Mouse (Mus musculus) embryonic facial prominence, embryonic 14.5 days (tissue): ENCODE data around the gene Rasal2. TPM values are rescaled to one million over a fixed set of nuclear protein-coding genes. Genes with fewer than 3 reads are reported as not detected.
A peak's percentile ranks its signal among the peaks of the same experiment; 100 is the strongest.

ENCODE experiments used
- ATAC-seq: fragments of 200-750 bp; cut with Nextera tagmentation; 2 replicates; pipeline ENCODE4 v1.8.0; 2017; ENCODE audit warnings: low read depth, moderate number of reproducible peaks, moderate TSS enrichment
- DNase-seq: peaks from one replicate; pipeline ENCODE4 v3.0.0-alpha.2; 2015; ENCODE audit warnings: low spot score
- H3K27ac ChIP-seq: fragments of 300-500 bp; sonication (generic); replicated peaks from 2 replicates; pipeline ENCODE4 v1.5.1; 2014; ENCODE audit warnings: low read depth, mild to moderate bottlenecking, low read length, moderate library complexity
- H3K27me3 ChIP-seq: fragments of 300-500 bp; sonication (generic); replicated peaks from 2 replicates; pipeline ENCODE4 v1.6.1; 2014; ENCODE audit warnings: low read length; ENCODE audit not compliant: control insufficient read depth, insufficient read depth
- H3K36me3 ChIP-seq: fragments of 300-500 bp; sonication (generic); 2 replicates; pipeline ENCODE4 v1.6.1; 2014; ENCODE audit warnings: low read length, mixed read lengths; ENCODE audit not compliant: control insufficient read depth, insufficient read depth
- H3K4me1 ChIP-seq: fragments of 300-500 bp; sonication (generic); 2 replicates; pipeline ENCODE4 v1.6.1; 2014; ENCODE audit warnings: antibody characterized with exemption, low read length; ENCODE audit not compliant: control insufficient read depth, insufficient read depth
- H3K4me2 ChIP-seq: fragments of 300-500 bp; sonication (generic); 2 replicates; pipeline ENCODE4 v1.6.1; 2014; ENCODE audit warnings: low read depth, mild to moderate bottlenecking, low read length, moderate library complexity, mixed read lengths
- H3K4me3 ChIP-seq: fragments of 300-500 bp; sonication (generic); 2 replicates; pipeline ENCODE4 v1.5.1; 2014; ENCODE audit warnings: low read depth, mild to moderate bottlenecking, low read length
- H3K9ac ChIP-seq: fragments of 300-500 bp; sonication (generic); 2 replicates; pipeline ENCODE4 v1.6.1; 2014; ENCODE audit warnings: low read depth, mild to moderate bottlenecking, low read length, moderate library complexity, mixed read lengths
- H3K9me3 ChIP-seq: fragments of 300-500 bp; sonication (generic); 2 replicates; pipeline ENCODE4 v1.6.1; 2016; ENCODE audit warnings: low read length; ENCODE audit not compliant: control insufficient read depth
- WGBS: fragments of 180-500 bp; shearing (Covaris S2); extraction: QIAGEN DNeasy Blood & Tissue Kit; methylation state at CpG from one replicate; pipeline ENCODE4 v1.1.7; 2014; 5-methylcytosine and 5-hydroxymethylcytosine counted together
- polyA plus RNA-seq: library from polyadenylated mRNA; unstranded; fragments of >200 nt; fragmentation: Nextera tagmentation; extraction: Ambion mirVana; gene quantifications from 2 replicates; pipeline ENCODE4 v1.2.1, GENCODE M21; 2014

Rasal2 gene
- polyA plus RNA-seq, 1 experiment from 2014 or later, result 12.9 TPM

DNA sequence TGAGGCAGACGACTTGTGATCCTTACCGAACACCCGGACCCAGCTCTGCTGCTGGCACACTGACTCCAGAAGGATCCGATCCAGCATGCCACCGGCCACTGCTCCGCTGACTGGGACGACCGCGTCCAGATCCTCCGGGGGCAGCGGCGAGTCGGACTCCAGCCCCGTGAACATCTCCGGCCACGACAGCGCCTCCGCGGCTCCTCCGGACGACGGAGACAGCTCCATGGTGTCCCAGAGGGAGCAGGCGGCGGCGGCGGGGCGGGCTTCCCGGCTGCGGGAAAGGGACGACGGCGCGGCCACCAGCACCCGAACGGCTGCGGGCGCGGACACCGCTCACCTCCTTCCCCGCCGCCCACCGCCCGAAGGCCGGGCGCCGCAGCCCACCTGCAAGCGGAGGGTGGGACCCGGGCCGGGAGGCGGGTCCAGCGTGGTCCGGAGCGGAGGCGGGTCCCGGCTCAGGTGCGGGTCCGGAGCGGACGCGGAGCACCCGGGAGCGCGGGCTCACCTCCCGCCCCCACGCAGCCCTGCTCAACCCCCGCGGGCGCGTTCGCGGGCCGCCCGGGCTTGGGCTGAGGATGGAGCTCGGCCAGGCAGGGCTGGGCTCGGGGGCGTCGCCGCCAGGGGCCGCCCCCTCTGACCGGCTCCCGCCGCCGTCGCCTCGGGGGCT is 549 bp downstream of the Rasal2 start:
- peaks cover 8% of the 10 kb centered on the region for H3K4me1 ChIP-seq

DNA sequence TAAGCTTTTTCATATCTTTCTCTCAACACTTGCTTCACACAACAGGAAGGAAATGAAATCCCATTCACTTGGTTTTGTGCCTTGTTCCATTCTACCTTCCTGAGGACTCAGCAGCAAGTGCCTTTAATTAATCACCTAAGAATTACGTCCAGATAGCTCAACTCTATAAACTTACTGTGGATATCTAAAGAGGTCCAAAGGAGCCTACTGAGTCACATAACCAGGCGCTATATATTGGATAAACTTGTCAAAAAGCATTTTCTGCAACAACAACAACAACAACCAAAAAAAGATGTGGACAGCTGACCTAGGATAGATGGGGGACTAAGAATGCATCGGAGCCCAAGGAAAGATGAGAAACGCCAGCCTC is 1.1 kb downstream of the Rasal2 start:
- DNase-seq, result no peak
- H3K4me1 ChIP-seq, result peaks cover 8% of the 10 kb centered on the region
- peak overlapping the region; percentile 85 for H3K9ac ChIP-seq
- no peaks in the 10 kb centered on the region for H3K36me3 ChIP-seq
- no peaks in the 10 kb centered on the region for H3K27me3 ChIP-seq
- peak overlapping the region; percentile 84 for H3K4me2 ChIP-seq
- peak overlapping the region; percentile 87 for H3K4me3 ChIP-seq
- H3K9me3 ChIP-seq, result no peaks in the 10 kb centered on the region
- no peak overlapping the region for H3K27ac ChIP-seq
- 1% methylated on average over 4 of the region's 4 CpGs for WGBS
- no peak for ATAC-seq

More for the DNA sequence above, 549 bp downstream of the Rasal2 start:
- Histone ChIP-seq H3K9me3 (no peaks in the 10 kb centered on the region), H3K9ac (peak overlapping the region; percentile 85), H3K4me3 (peak overlapping the region; percentile 87), H3K4me2 (peak overlapping the region; percentile 84), H3K36me3 (no peaks in the 10 kb centered on the region), H3K27me3 (no peaks in the 10 kb centered on the region), H3K27ac (peak overlapping the region; percentile 91)
- ATAC-seq, result peak; percentile 90
- DNase-seq, result peak; percentile 31
- WGBS, result under 1% methylated on average over 22 of the region's 85 CpGs

DNA sequence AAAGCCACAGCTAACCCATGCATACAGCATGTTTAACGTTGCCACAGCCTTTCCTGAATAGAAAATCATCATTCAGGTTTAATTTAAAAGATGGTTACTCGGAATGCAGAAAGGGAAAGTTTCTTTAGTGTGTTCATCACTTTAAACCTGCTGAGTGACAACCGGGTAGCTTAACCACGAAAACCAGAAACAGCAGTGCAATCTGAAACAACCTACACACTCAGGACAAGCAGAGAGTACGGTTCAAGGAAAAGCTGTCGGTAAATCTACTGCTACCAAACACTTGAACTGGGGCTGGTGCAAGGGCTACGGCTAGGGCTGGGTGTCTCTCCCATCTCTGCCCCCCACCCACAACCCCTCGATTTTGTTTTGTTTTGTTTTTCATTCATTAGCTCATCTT is 1.5 kb downstream of the Rasal2 start:
- no peaks in the 10 kb centered on the region for H3K9me3 ChIP-seq
- H3K27ac ChIP-seq, result no peak overlapping the region
- ATAC-seq (no peak), DNase-seq (no peak)
- H3K36me3 ChIP-seq, result no peaks in the 10 kb centered on the region
- peak overlapping the region; percentile 85 for H3K9ac ChIP-seq
- 10% methylated on average over 8 of the region's 8 CpGs for WGBS
- H3K4me2 ChIP-seq, result peak overlapping the region; percentile 84
- H3K27me3 ChIP-seq, result no peaks in the 10 kb centered on the region
- peaks cover 8% of the 10 kb centered on the region for H3K4me1 ChIP-seq
- H3K4me3 ChIP-seq, result peak overlapping the region; percentile 87

DNA sequence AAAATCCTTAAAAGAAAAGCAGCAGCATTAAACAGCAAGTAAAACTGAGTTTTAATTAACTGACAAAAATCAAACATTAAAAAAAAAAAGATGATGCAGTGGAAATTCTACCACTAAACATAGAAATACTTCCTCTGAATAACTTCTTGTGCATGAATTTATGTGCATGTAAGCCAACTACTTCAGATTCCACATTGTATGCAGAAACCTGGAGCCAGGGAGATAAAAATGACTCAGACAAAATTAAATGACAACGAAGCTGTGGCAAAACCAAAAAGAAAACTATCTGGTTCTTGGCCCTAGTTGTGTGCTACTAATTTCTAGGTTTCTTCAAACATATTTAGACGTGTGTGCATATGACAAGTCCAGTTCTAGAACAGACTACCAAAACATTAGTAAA is 2.7 kb downstream of the Rasal2 start:
- Histone ChIP-seq H3K36me3 (no peaks in the 10 kb centered on the region), H3K9ac (no peak overlapping the region), H3K9me3 (no peaks in the 10 kb centered on the region), H3K27ac (no peak overlapping the region), H3K4me2 (no peak overlapping the region), H3K4me1 (peaks cover 8% of the 10 kb centered on the region), H3K4me3 (no peak overlapping the region), H3K27me3 (no peaks in the 10 kb centered on the region)
- ATAC-seq (no peak), DNase-seq (no peak)
- 81% methylated on average over 2 of the region's 2 CpGs for WGBS

DNA sequence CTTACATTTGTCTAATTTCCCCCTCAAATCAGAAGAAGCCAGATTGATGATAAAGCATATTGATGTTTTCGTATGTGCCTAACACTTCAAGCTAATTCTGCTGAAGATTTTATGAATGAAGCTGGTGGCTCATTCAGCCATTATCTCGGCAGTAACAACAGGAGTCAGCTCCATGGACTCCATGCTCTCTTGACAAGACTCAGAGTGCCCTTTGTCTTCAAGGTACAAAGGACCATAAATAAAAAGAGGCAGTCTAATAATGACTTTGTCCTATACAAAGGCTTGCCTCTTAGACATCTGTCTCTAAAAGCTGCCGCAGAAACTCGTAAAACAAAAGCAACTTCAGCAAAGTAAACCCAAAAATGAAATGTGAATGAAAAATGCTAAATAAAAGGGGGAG is 24.4 kb downstream of the Rasal2 start:
- Histone ChIP-seq H3K4me1 (no peaks in the 10 kb centered on the region), H3K4me3 (no peak overlapping the region), H3K9me3 (no peaks in the 10 kb centered on the region), H3K9ac (no peak overlapping the region), H3K27ac (no peak overlapping the region), H3K27me3 (no peaks in the 10 kb centered on the region), H3K4me2 (no peak overlapping the region), H3K36me3 (no peaks in the 10 kb centered on the region)
- no peak for DNase-seq
- 71% methylated on average over 4 of the region's 4 CpGs for WGBS
- ATAC-seq, result no peak

DNA sequence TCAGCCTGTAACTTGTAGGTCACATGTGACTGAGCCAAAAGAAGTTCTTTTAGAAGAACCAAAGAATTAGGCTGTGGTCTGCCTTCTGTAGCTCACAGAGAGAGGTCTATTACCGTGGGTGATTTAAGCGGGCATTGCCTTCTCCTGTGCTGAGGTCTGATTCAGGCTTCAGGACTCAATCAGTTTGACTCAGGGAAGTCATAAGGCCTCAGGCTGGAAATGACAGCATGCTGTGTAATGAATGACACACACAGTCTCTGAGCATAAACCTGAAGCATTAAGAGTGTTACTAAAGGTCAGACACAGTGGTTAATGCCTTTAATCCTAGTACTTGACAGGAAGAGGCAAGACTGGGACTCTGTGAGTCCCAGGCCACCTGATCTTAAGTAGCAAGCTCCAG is 31.7 kb downstream of the Rasal2 start:
- WGBS, result 38% methylated on average over 2 of the region's 2 CpGs
- ATAC-seq, result no peak

DNA sequence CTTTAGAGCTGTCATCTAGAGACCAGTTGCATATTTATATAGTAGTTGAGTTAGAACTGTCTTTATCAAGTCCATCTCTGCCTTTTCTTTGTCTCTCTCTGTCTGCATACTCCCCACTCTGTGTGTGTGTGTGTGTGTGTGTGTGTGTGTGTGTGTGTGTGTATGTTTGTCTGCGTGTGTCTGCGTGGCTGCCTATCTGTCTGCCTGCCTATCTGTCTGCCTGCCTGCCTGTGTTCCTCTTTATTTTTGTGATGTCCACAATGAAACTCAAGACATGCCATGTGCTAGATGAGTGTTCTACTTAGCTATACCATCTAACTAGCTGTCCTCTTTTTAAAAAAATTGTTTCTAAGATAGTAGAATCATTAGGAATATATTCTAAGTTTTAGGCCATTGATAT is 42.0 kb downstream of the Rasal2 start:
- H3K27me3 ChIP-seq, result no peaks in the 10 kb centered on the region
- H3K4me1 ChIP-seq, result no peaks in the 10 kb centered on the region
- H3K36me3 ChIP-seq, result no peaks in the 10 kb centered on the region
- H3K9ac ChIP-seq, result no peak overlapping the region
- no peak overlapping the region for H3K4me3 ChIP-seq
- ATAC-seq, result no peak
- WGBS, result 85% methylated on average over 2 of the region's 2 CpGs
- H3K4me2 ChIP-seq, result no peak overlapping the region
- H3K9me3 ChIP-seq, result no peaks in the 10 kb centered on the region
- DNase-seq, result no peak
- no peak overlapping the region for H3K27ac ChIP-seq

More for the DNA sequence above, 31.7 kb downstream of the Rasal2 start:
- no peak overlapping the region for H3K4me3 ChIP-seq
- no peak overlapping the region for H3K27ac ChIP-seq
- no peaks in the 10 kb centered on the region for H3K36me3 ChIP-seq
- no peak for DNase-seq
- no peaks in the 10 kb centered on the region for H3K27me3 ChIP-seq
- no peak overlapping the region for H3K4me2 ChIP-seq
- no peaks in the 10 kb centered on the region for H3K4me1 ChIP-seq
- H3K9ac ChIP-seq, result no peak overlapping the region
- no peaks in the 10 kb centered on the region for H3K9me3 ChIP-seq

DNA sequence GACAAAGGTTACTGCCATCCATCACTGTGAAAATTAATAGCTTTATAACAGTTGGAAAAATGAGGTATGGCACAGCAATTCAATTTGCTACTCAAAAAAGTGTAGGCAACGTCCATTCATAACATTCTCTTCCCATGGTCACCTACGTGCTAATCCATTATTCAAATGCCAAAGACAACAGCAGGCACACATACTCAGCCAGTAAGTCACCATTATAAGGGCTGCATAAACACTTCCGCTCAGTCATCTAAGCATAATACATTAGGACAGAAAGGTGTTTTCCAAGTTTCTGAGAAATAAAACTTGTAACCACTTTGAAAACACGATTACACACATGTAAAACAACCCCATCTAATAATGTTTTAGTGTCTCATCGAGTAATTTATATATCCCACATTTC is 44.1 kb downstream of the Rasal2 start:
- no peak for ATAC-seq

DNA sequence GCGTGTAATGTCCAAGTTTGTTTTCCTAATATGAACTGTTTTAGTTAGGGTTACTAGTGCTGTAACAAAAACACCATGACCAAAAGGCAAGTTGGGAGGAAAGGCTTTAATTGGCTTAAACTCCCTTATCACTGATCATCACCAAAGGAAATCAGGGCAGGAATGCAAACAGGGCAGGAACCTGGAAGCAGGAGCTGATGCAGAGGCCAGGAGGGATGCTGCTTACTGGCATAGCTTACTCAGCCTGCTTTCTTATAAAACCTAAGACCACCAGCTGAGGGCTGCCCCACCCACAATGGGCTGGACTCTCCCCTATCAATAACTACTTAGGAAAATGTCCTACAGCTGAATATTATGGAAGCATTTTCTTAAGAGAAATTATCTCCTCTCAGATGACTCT is 65.7 kb downstream of the Rasal2 start:
- no peak for ATAC-seq
- H3K4me2 ChIP-seq, result no peak overlapping the region
- no peaks in the 10 kb centered on the region for H3K9me3 ChIP-seq
- no peaks in the 10 kb centered on the region for H3K36me3 ChIP-seq
- no peak overlapping the region for H3K4me3 ChIP-seq
- no peaks in the 10 kb centered on the region for H3K27me3 ChIP-seq
- H3K9ac ChIP-seq, result no peak overlapping the region
- no peak overlapping the region for H3K27ac ChIP-seq
- 80% methylated on average over 1 of the region's 1 CpGs for WGBS
- no peak for DNase-seq
- H3K4me1 ChIP-seq, result no peaks in the 10 kb centered on the region

More for the DNA sequence above, 44.1 kb downstream of the Rasal2 start:
- no peaks in the 10 kb centered on the region for H3K9me3 ChIP-seq
- no peak overlapping the region for H3K4me3 ChIP-seq
- WGBS, result 80% methylated on average over 5 of the region's 5 CpGs
- H3K4me1 ChIP-seq, result no peaks in the 10 kb centered on the region
- H3K4me2 ChIP-seq, result no peak overlapping the region
- no peak for DNase-seq
- no peaks in the 10 kb centered on the region for H3K36me3 ChIP-seq
- no peak overlapping the region for H3K27ac ChIP-seq
- H3K9ac ChIP-seq, result no peak overlapping the region
- no peaks in the 10 kb centered on the region for H3K27me3 ChIP-seq
